Mouse (Mus musculus) hindbrain, embryonic 12.5 days (tissue): ENCODE measurements around the gene Bcat2. TPM values are rescaled to one million over a fixed set of nuclear protein-coding genes. Genes with fewer than 3 reads are reported as not detected.

Source experiments
- ATAC-seq: fragments of 200-750 bp; cut with Nextera tagmentation; 2 replicates; pipeline ENCODE4 v1.8.0; 2017; ENCODE audit warnings: moderate TSS enrichment; ENCODE audit not compliant: low FRiP score
- H3K27ac ChIP-seq: fragments of 300-500 bp; sonication (generic); 2 replicates; pipeline ENCODE4 v1.5.1; 2016; ENCODE audit warnings: mild to moderate bottlenecking
- H3K27me3 ChIP-seq: fragments of 300-500 bp; sonication (generic); 2 replicates; pipeline ENCODE4 v1.6.1; 2016; ENCODE audit warnings: mild to moderate bottlenecking
- H3K36me3 ChIP-seq: fragments of 300-500 bp; sonication (generic); 2 replicates; pipeline ENCODE4 v1.6.1; 2016; ENCODE audit warnings: mild to moderate bottlenecking
- H3K4me1 ChIP-seq: fragments of 300-500 bp; sonication (generic); 2 replicates; pipeline ENCODE4 v1.6.1; 2016
- H3K4me2 ChIP-seq: fragments of 300-500 bp; sonication (generic); replicated peaks from 2 replicates; pipeline ENCODE4 v1.6.1; 2016; ENCODE audit warnings: mild to moderate bottlenecking
- H3K4me3 ChIP-seq: fragments of 300-500 bp; sonication (generic); 2 replicates; pipeline ENCODE4 v1.5.1; 2016; ENCODE audit warnings: mild to moderate bottlenecking
- H3K9ac ChIP-seq: fragments of 300-500 bp; sonication (generic); 2 replicates; pipeline ENCODE4 v1.6.1; 2016; ENCODE audit warnings: mild to moderate bottlenecking, moderate library complexity
- H3K9me3 ChIP-seq: fragments of 300-500 bp; sonication (generic); replicated peaks from 2 replicates; pipeline ENCODE4 v1.6.1; 2016; ENCODE audit warnings: mild to moderate bottlenecking
- WGBS: fragments of 180-500 bp; shearing (Covaris S2); methylation state at CpG from one replicate; pipeline ENCODE4 v1.1.7; 2016; 5-methylcytosine and 5-hydroxymethylcytosine counted together
- polyA plus RNA-seq: library from polyadenylated mRNA; unstranded; fragments of >200 nt; fragmentation: Nextera tagmentation; extraction: Ambion mirVana; gene quantifications from 2 replicates; pipeline ENCODE4 v1.2.1, GENCODE M21; 2016

Gene Bcat2
- polyA plus RNA-seq, 1 experiment from 2014 or later, result 35.2 TPM

GRCm38 (mm10) chr7:45529461-45529860 lies 40.5 kb upstream of the Bcat2 start:
- Histone ChIP-seq H3K9ac (no peak overlapping the region), H3K36me3 (no peaks in the 10 kb centered on the region), H3K4me3 (no peak overlapping the region), H3K27me3 (peaks cover 3% of the 10 kb centered on the region), H3K9me3 (no peaks in the 10 kb centered on the region), H3K27ac (peak overlapping the region; percentile 17), H3K4me2 (0 out of 2 replicates have a peak overlapping the region, but pooled peaks have one; percentile 3), H3K4me1 (peaks cover 15% of the 10 kb centered on the region)
- no peak for ATAC-seq
- WGBS, result 27% methylated on average over 6 of the region's 6 CpGs

- H3K27me3 ChIP-seq, result peaks cover 3% of the 10 kb centered on the region
- H3K4me2 ChIP-seq, result 0 out of 2 replicates have a peak overlapping the region, but pooled peaks have one; percentile 21
- no peak overlapping the region for H3K27ac ChIP-seq
- H3K9me3 ChIP-seq, result no peaks in the 10 kb centered on the region
- no peak overlapping the region for H3K4me3 ChIP-seq
- 74% methylated on average over 2 of the region's 2 CpGs for WGBS
- ATAC-seq, result no peak
- H3K36me3 ChIP-seq, result no peaks in the 10 kb centered on the region
- H3K4me1 ChIP-seq, result peaks cover 4% of the 10 kb centered on the region
- no peak overlapping the region for H3K9ac ChIP-seq
Measured at GRCm38 (mm10) chr7:45530643-45531042, 39.3 kb upstream of the Bcat2 start.

- Histone ChIP-seq H3K4me1 (peaks cover 4% of the 10 kb centered on the region), H3K27me3 (no peaks in the 10 kb centered on the region; the same call in 1 of the 2 replicates), H3K36me3 (no peaks in the 10 kb centered on the region), H3K27ac (no peak overlapping the region), H3K9ac (no peak overlapping the region), H3K9me3 (no peaks in the 10 kb centered on the region), H3K4me2 (no peak overlapping the region), H3K4me3 (no peak overlapping the region)
- no peak for ATAC-seq
- WGBS, result 77% methylated on average over 1 of the region's 1 CpGs
Measured at GRCm38 (mm10) chr7:45535676-45536075, 34.3 kb upstream of the Bcat2 start.

GRCm38 (mm10) chr7:45537602-45538001 lies 32.4 kb upstream of the Bcat2 start:
- 78% methylated on average over 10 of the region's 10 CpGs for WGBS
- peaks cover 4% of the 10 kb centered on the region for H3K4me1 ChIP-seq
- H3K9me3 ChIP-seq, result no peaks in the 10 kb centered on the region
- peak overlapping the region; percentile 62; the same call in 1 of the 2 replicates for H3K9ac ChIP-seq
- no peaks in the 10 kb centered on the region for H3K27me3 ChIP-seq
- ATAC-seq, result no peak
- H3K27ac ChIP-seq, result no peak overlapping the region
- peak overlapping the region; percentile 55 for H3K4me3 ChIP-seq
- H3K4me2 ChIP-seq, result peak overlapping the region; percentile 76
- no peaks in the 10 kb centered on the region for H3K36me3 ChIP-seq

GRCm38 (mm10) chr7:45538163-45539041 lies 31.6 kb upstream of the Bcat2 start:
- H3K9ac ChIP-seq, result peak overlapping the region; percentile 62
- no peaks in the 10 kb centered on the region for H3K36me3 ChIP-seq
- H3K27ac ChIP-seq, result no peak overlapping the region
- no peaks in the 10 kb centered on the region for H3K27me3 ChIP-seq
- H3K4me2 ChIP-seq, result peak overlapping the region; percentile 76
- H3K9me3 ChIP-seq, result no peaks in the 10 kb centered on the region
- peak; percentile 83 for ATAC-seq
- WGBS, result 5% methylated on average over 28 of the region's 29 CpGs
- H3K4me1 ChIP-seq, result peaks cover 4% of the 10 kb centered on the region
- peak overlapping the region; percentile 55 for H3K4me3 ChIP-seq

- no peaks in the 10 kb centered on the region for H3K27me3 ChIP-seq
- no peak overlapping the region for H3K4me3 ChIP-seq
- 82% methylated on average over 3 of the region's 3 CpGs for WGBS
- H3K36me3 ChIP-seq, result no peaks in the 10 kb centered on the region
- H3K4me2 ChIP-seq, result no peak overlapping the region
- no peak overlapping the region for H3K27ac ChIP-seq
- peaks cover 4% of the 10 kb centered on the region for H3K4me1 ChIP-seq
- peak; percentile 1; the same call in 1 of the 2 replicates for ATAC-seq
- no peak overlapping the region for H3K9ac ChIP-seq
- H3K9me3 ChIP-seq, result no peaks in the 10 kb centered on the region
Measured at GRCm38 (mm10) chr7:45539095-45539494, 30.9 kb upstream of the Bcat2 start.

GRCm38 (mm10) chr7:45540213-45540612 lies 29.7 kb upstream of the Bcat2 start:
- Histone ChIP-seq H3K4me1 (peaks cover 4% of the 10 kb centered on the region), H3K27ac (no peak overlapping the region)
- WGBS, result 72% methylated on average over 2 of the region's 2 CpGs

GRCm38 (mm10) chr7:45544525-45544924 lies 25.4 kb upstream of the Bcat2 start:
- Histone ChIP-seq H3K27me3 (no peaks in the 10 kb centered on the region), H3K4me1 (no peaks in the 10 kb centered on the region), H3K4me3 (no peak overlapping the region), H3K9ac (no peak overlapping the region), H3K4me2 (no peak overlapping the region), H3K9me3 (no peaks in the 10 kb centered on the region), H3K36me3 (no peaks in the 10 kb centered on the region), H3K27ac (no peak overlapping the region)
- 89% methylated on average over 1 of the region's 1 CpGs for WGBS
- no peak for ATAC-seq

More at GRCm38 (mm10) chr7:45540213-45540612, 29.7 kb upstream of the Bcat2 start:
- Histone ChIP-seq H3K27me3 (no peaks in the 10 kb centered on the region), H3K36me3 (no peaks in the 10 kb centered on the region), H3K9me3 (no peaks in the 10 kb centered on the region), H3K4me2 (no peak overlapping the region), H3K9ac (no peak overlapping the region), H3K4me3 (no peak overlapping the region)
- no peak for ATAC-seq

- Histone ChIP-seq H3K4me2 (no peak overlapping the region), H3K27me3 (no peaks in the 10 kb centered on the region), H3K36me3 (no peaks in the 10 kb centered on the region), H3K4me1 (no peaks in the 10 kb centered on the region), H3K27ac (no peak overlapping the region), H3K9ac (no peak overlapping the region; the same call in 1 of the 2 replicates), H3K9me3 (no peaks in the 10 kb centered on the region), H3K4me3 (no peak overlapping the region)
- 90% methylated on average over 16 of the region's 16 CpGs for WGBS
- no peak for ATAC-seq
Measured at GRCm38 (mm10) chr7:45549641-45550436, 20.1 kb upstream of the Bcat2 start.

GRCm38 (mm10) chr7:45550821-45551511 lies 19.0 kb upstream of the Bcat2 start:
- no peaks in the 10 kb centered on the region for H3K36me3 ChIP-seq
- H3K27ac ChIP-seq, result no peak overlapping the region
- ATAC-seq, result no peak
- no peak overlapping the region for H3K4me3 ChIP-seq
- H3K9ac ChIP-seq, result no peak overlapping the region
- H3K27me3 ChIP-seq, result no peaks in the 10 kb centered on the region
- 78% methylated on average over 11 of the region's 11 CpGs for WGBS
- no peak overlapping the region for H3K4me2 ChIP-seq
- H3K9me3 ChIP-seq, result no peaks in the 10 kb centered on the region
- H3K4me1 ChIP-seq, result no peaks in the 10 kb centered on the region

GRCm38 (mm10) chr7:45551512-45551883 lies 18.5 kb upstream of the Bcat2 start:
- Histone ChIP-seq H3K4me3 (no peak overlapping the region), H3K4me2 (no peak overlapping the region), H3K36me3 (no peaks in the 10 kb centered on the region), H3K27ac (no peak overlapping the region), H3K9me3 (no peaks in the 10 kb centered on the region), H3K4me1 (no peaks in the 10 kb centered on the region), H3K27me3 (no peaks in the 10 kb centered on the region), H3K9ac (no peak overlapping the region)
- ATAC-seq, result no peak
- WGBS, result 89% methylated on average over 8 of the region's 8 CpGs

- Histone ChIP-seq H3K36me3 (no peaks in the 10 kb centered on the region), H3K4me1 (no peaks in the 10 kb centered on the region), H3K4me2 (no peak overlapping the region), H3K4me3 (no peak overlapping the region), H3K9ac (no peak overlapping the region), H3K27ac (no peak overlapping the region), H3K9me3 (no peaks in the 10 kb centered on the region), H3K27me3 (no peaks in the 10 kb centered on the region)
- no peak for ATAC-seq
- WGBS, result 60% methylated on average over 8 of the region's 8 CpGs
Measured at GRCm38 (mm10) chr7:45553519-45553918, 16.4 kb upstream of the Bcat2 start.
